Mouse (Mus musculus) embryonic fibroblast, embryonic 13.5 days (primary cell): ENCODE data around the gene Map3k5.

Experiments
- CTCF ChIP-seq: IDR thresholded peaks from 2 replicates; pipeline ENCODE4 v1.5.1; 2011; ENCODE audit warnings: mild to moderate bottlenecking, control low read depth, low read length, moderate library complexity, borderline replicate concordance; ENCODE audit not compliant: insufficient read depth
- POLR2A ChIP-seq: IDR thresholded peaks from 2 replicates; pipeline ENCODE4 v1.6.1; 2011; ENCODE audit warnings: low read depth, mild to moderate bottlenecking, control low read depth, low read length, moderate library complexity

- TF ChIP-seq CTCF (no peak), POLR2A (no peak)
Observed at GRCm38 (mm10) chr10:19942621-19943020, 8.3 kb downstream of the Map3k5 start.
